Mouse (Mus musculus) gastrocnemius, adult 8-10 months (tissue): ENCODE data around the gene Fgf6. TPM values are rescaled to one million over a fixed set of nuclear protein-coding genes. Genes with fewer than 3 reads are reported as not detected.

Experiments
- total RNA-seq, 4 experiments: library from RNA; stranded (reverse); gene quantifications; 2 replicates each; pipeline ENCODE4 v1.2.4; 2022

Gene Fgf6
- total RNA-seq, 4 experiments from 2014 or later, result 2.9 to 4.0 (median 3.2) TPM

Other genes with a start within 250 kb of the Fgf6 start
- 100 to 1,000 TPM; 288 to 328 (median 320) TPM for gene Ndufa9, start 166.4 kb upstream of the Fgf6 start, total RNA-seq
- gene Akap3, start 162.5 kb upstream of the Fgf6 start, total RNA-seq, result not detected
- gene Dyrk4, start 93.7 kb upstream of the Fgf6 start, total RNA-seq, result not detected
- gene Rad51ap1, start 76.0 kb upstream of the Fgf6 start, total RNA-seq, result under 1 TPM in 2 of 4 experiments, not detected in 2; 0.52 to 0.90 TPM
- gene D6Wsu163e, start 75.6 kb upstream of the Fgf6 start, total RNA-seq, result 1 to 10 TPM; 6.6 to 8.6 (median 7.8) TPM
- gene Fgf23, start 57.3 kb downstream of the Fgf6 start, total RNA-seq, result not detected
- gene Tigar, start 94.0 kb downstream of the Fgf6 start, total RNA-seq, result 100 to 1,000 TPM; 119 to 144 (median 138) TPM
- gene Ccnd2, start 136.6 kb downstream of the Fgf6 start, total RNA-seq, result 10 to 100 TPM in 2 of 4 experiments, 1 to 10 TPM in 2; 5.0 to 16.2 (median 9.6) TPM